Mouse (Mus musculus): Measurements from ENCODE around the gene Fmnl3. TPM values are rescaled to one million over a fixed set of nuclear protein-coding genes. Genes with fewer than 3 reads are reported as not detected.

Gene Fmnl3
- polyA plus RNA-seq, 1 experiment, result 0.01 TPM

GRCm38 (mm10) chr15:99372761-99373160 lies 2.5 kb upstream of the Fmnl3 start:
- Histone ChIP-seq H3K9me3 (ENCODE audit: control insufficient read depth, low read length) (peaks cover 7% of the 10 kb centered on the region), H3K36me3 (ENCODE audit: control insufficient read depth) (no peaks in the 10 kb centered on the region), H3K4me1 (ENCODE audit: control insufficient read depth) (peaks cover 9% of the 10 kb centered on the region), H3K4me3 (replicated peaks) (no peak overlapping the region), H3K27me3 (ENCODE audit: control insufficient read depth) (peaks cover 50% of the 10 kb centered on the region)
- TF ChIP-seq GATA1 (IDR thresholded peaks at IDR 0.05; ENCODE audit: low read length) (no peak), TAL1 (IDR thresholded peaks at IDR 0.05; ENCODE audit: low read length) (no peak)

DNA sequence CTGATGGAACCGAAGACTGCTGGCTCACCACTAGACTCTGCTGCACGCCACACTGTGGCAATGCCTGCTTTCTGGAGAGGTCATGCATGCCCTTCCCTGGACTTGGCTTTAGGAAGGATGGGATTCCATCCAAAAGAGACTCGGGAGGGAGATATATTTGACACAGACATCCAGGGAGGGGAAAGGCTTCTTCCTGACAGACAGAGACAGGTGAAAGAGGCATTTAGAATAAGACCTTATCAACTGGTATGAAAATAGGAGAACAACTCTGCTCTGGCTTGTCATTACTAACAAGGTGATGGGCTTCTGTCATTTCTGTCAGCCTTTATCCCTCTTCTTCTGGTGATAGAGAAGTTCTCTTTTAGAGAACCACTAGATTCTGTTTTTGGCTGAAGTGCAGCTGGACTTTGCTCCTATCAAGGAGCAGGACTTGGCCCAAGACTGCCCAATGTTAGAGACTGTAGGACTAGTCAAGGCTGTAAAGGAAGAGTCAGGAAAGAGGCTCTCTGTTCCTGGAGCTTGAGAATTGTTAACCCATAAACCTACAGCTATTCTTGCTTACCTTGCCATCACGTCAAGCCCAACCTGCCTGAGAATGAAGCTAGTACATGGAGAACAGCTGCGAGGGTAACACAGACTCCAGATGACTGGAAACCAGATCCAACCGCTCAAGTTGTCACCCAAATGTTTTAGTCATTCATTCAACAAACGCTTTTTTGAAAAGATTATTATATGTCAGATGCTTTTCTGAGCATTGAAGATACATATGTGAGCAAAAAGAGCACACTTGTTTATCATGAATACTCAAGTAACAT lies 1.5 kb upstream of the Fmnl3 start:
- no peak for TF ChIP-seq GATA1 (IDR thresholded peaks at IDR 0.05; ENCODE audit: low read length)
- no peak for TF ChIP-seq TAL1 (IDR thresholded peaks at IDR 0.05; ENCODE audit: low read length)
- Histone ChIP-seq H3K9me3 (ENCODE audit: control insufficient read depth, low read length) (peaks cover 7% of the 10 kb centered on the region), H3K4me1 (ENCODE audit: control insufficient read depth) (peaks cover 9% of the 10 kb centered on the region), H3K36me3 (ENCODE audit: control insufficient read depth) (no peaks in the 10 kb centered on the region), H3K4me3 (replicated peaks) (no peak overlapping the region), H3K27me3 (ENCODE audit: control insufficient read depth) (peaks cover 50% of the 10 kb centered on the region)

DNA sequence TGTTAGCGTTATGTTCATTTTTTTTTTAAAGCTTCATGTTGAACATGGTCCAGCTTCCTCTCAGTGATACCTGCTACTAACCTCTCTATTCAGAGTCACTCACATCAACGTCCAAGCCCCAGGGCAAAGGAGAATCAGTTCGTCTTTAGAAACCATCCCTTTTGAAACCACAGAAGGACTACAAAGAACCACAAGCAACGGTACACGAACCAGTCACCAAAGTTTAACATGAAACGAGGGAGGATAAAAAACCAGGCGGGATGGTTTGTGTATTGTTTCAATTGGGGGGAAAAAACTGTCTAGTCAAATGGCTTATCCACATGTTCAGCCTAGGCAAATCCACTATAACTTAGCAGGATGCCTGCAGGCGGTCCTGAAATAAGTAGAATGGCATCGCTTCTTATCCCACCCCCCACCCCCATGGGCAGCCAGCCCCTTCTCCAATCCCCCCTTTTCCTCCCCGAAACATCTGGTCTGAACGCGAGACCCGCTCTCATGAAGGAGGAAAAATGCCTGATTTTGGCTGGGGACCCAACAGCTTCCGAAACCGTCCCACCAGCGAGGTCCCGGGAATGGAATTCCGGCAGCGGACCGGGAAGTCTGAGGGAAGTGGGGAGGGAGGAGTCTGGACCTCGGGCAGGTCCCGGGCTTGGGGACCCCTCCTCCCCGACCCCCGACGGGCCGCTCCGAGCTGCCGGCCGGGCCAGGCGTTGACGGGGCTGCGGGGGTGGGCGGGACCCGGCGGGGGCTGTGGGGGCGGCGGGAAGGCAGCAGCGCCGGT lies 701 bp downstream of the Fmnl3 start:
- Histone ChIP-seq H3K9me3 (ENCODE audit: control insufficient read depth, low read length) (peaks cover 7% of the 10 kb centered on the region), H3K36me3 (ENCODE audit: control insufficient read depth) (no peaks in the 10 kb centered on the region), H3K4me3 (replicated peaks) (peak overlapping the region; percentile 59), H3K27me3 (ENCODE audit: control insufficient read depth) (peaks cover 50% of the 10 kb centered on the region), H3K4me1 (ENCODE audit: control insufficient read depth) (peaks cover 9% of the 10 kb centered on the region)
- no peak for TF ChIP-seq GATA1 (IDR thresholded peaks at IDR 0.05; ENCODE audit: low read length)
- no peak for TF ChIP-seq TAL1 (IDR thresholded peaks at IDR 0.05; ENCODE audit: low read length)

GRCm38 (mm10) chr15:99368583-99369266 lies 1.6 kb downstream of the Fmnl3 start:
- no peaks in the 10 kb centered on the region for H3K36me3 ChIP-seq (ENCODE audit: control insufficient read depth)
- H3K4me3 ChIP-seq (replicated peaks), result no peak overlapping the region
- H3K27me3 ChIP-seq (ENCODE audit: control insufficient read depth), result peaks cover 50% of the 10 kb centered on the region
- peaks cover 7% of the 10 kb centered on the region for H3K9me3 ChIP-seq (ENCODE audit: control insufficient read depth, low read length)
- peaks cover 9% of the 10 kb centered on the region for H3K4me1 ChIP-seq (ENCODE audit: control insufficient read depth)
- TF ChIP-seq GATA1 (IDR thresholded peaks at IDR 0.05; ENCODE audit: low read length) (no peak), TAL1 (IDR thresholded peaks at IDR 0.05; ENCODE audit: low read length) (no peak)

DNA sequence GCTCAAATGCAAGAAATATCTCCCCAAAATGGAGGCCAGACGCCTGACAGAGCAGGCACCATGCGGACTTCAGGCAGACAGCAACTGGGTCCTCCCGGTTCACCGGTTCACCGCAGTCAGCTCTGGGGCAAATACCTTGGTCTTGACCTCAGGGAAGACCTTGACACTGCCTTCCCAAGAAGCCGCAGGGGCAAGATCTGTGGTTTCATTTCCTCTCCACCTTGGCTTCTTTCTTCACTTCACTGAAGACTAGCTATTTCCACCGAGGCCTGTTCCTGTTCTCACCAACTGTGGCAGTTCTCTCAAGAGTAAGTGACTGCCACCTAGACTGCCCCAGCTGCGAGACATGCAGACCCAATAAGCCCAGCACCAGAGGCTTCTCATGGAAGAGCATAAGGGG lies 5.4 kb downstream of the Fmnl3 start:
- Histone ChIP-seq H3K9me3 (ENCODE audit: control insufficient read depth, low read length) (no peaks in the 10 kb centered on the region), H3K4me1 (ENCODE audit: control insufficient read depth) (peaks cover 2% of the 10 kb centered on the region), H3K4me3 (replicated peaks) (no peak overlapping the region), H3K36me3 (ENCODE audit: control insufficient read depth) (no peaks in the 10 kb centered on the region), H3K27me3 (ENCODE audit: control insufficient read depth) (peaks cover 21% of the 10 kb centered on the region)
- TF ChIP-seq GATA1 (IDR thresholded peaks at IDR 0.05; ENCODE audit: low read length) (no peak), TAL1 (IDR thresholded peaks at IDR 0.05; ENCODE audit: low read length) (no peak)

- Histone ChIP-seq H3K36me3 (ENCODE audit: control insufficient read depth) (no peaks in the 10 kb centered on the region), H3K27me3 (ENCODE audit: control insufficient read depth) (peaks cover 12% of the 10 kb centered on the region), H3K9me3 (ENCODE audit: control insufficient read depth, low read length) (no peaks in the 10 kb centered on the region), H3K4me1 (ENCODE audit: control insufficient read depth) (no peaks in the 10 kb centered on the region), H3K4me3 (replicated peaks) (no peak overlapping the region)
- TF ChIP-seq GATA1 (IDR thresholded peaks at IDR 0.05; ENCODE audit: low read length), result no peak
- TF ChIP-seq TAL1 (IDR thresholded peaks at IDR 0.05; ENCODE audit: low read length), result no peak
Observed at GRCm38 (mm10) chr15:99364022-99364530, 6.2 kb downstream of the Fmnl3 start.

DNA sequence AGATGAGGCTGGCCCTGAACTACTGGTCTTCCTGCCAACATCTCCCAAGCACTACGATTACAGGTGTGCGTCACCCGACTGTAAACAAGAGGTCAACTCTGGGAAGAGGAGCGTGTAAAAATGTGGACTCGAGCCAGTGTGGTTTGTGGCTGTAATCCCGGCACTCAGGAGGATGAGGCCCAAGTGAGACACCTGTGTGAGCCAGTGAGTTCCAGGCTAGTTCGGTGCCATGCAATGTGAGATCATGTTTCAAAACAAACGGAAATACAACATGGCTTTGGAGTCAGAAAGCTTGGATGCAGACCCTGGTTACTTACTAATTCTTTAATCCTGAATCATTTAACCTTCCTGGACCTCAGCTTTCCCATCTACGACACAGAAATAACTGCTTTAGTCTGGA lies 11.3 kb downstream of the Fmnl3 start:
- Histone ChIP-seq H3K4me1 (ENCODE audit: control insufficient read depth) (no peaks in the 10 kb centered on the region), H3K27me3 (ENCODE audit: control insufficient read depth) (no peaks in the 10 kb centered on the region), H3K4me3 (replicated peaks) (no peak overlapping the region), H3K36me3 (ENCODE audit: control insufficient read depth) (no peaks in the 10 kb centered on the region), H3K9me3 (ENCODE audit: control insufficient read depth, low read length) (no peaks in the 10 kb centered on the region)
- TF ChIP-seq GATA1 (IDR thresholded peaks at IDR 0.05; ENCODE audit: low read length) (no peak), TAL1 (IDR thresholded peaks at IDR 0.05; ENCODE audit: low read length) (no peak)

- TF ChIP-seq GATA1 (IDR thresholded peaks at IDR 0.05; ENCODE audit: low read length) (no peak), TAL1 (IDR thresholded peaks at IDR 0.05; ENCODE audit: low read length) (no peak)
- Histone ChIP-seq H3K36me3 (ENCODE audit: control insufficient read depth) (no peaks in the 10 kb centered on the region), H3K27me3 (ENCODE audit: control insufficient read depth) (no peaks in the 10 kb centered on the region), H3K9me3 (ENCODE audit: control insufficient read depth, low read length) (no peaks in the 10 kb centered on the region), H3K4me1 (ENCODE audit: control insufficient read depth) (no peaks in the 10 kb centered on the region), H3K4me3 (replicated peaks) (no peak overlapping the region)
Observed at GRCm38 (mm10) chr15:99356462-99356861, 13.8 kb downstream of the Fmnl3 start.

GRCm38 (mm10) chr15:99355660-99356059 lies 14.6 kb downstream of the Fmnl3 start:
- H3K4me1 ChIP-seq (ENCODE audit: control insufficient read depth), result no peaks in the 10 kb centered on the region
- H3K36me3 ChIP-seq (ENCODE audit: control insufficient read depth), result no peaks in the 10 kb centered on the region
- H3K27me3 ChIP-seq (ENCODE audit: control insufficient read depth), result no peaks in the 10 kb centered on the region
- TF ChIP-seq TAL1 (IDR thresholded peaks at IDR 0.05; ENCODE audit: low read length), result no peak
- TF ChIP-seq GATA1 (IDR thresholded peaks at IDR 0.05; ENCODE audit: low read length), result no peak
- H3K9me3 ChIP-seq (ENCODE audit: control insufficient read depth, low read length), result no peaks in the 10 kb centered on the region
- H3K4me3 ChIP-seq (replicated peaks), result no peak overlapping the region

Measured in erythroblast, embryonic 14.5 days (primary cell).